In genomic region chr3:61321632-61322031, GRCm38 (mm10) we compare ENCODE assay signal across 25 mouse cellular contexts. TPM values are rescaled to one million over a fixed set of nuclear protein-coding genes. Genes with fewer than 3 reads are reported as not detected.
DNase-seq lines count a peak whose midpoint lies in the region; ATAC-seq and TF ChIP-seq lines count a peak whose summit lies in the region.
"Had no signal": no experiment of that assay in that cellular context is flagged by ENCODE, and none has a peak within 500 bp of the region (broad histone marks: within the 10 kb centered on the region; RNA-seq: fewer than 3 reads in every experiment).

No protein-coding gene starts in this region.

- no peaks in the 10 kb centered on the region for H3K36me3 ChIP-seq in liver, embryonic 11.5 days (ENCODE audit: control insufficient read depth, insufficient read depth, low read length)
- no peaks in the 10 kb centered on the region for H3K36me3 ChIP-seq in testis, adult 2 months (ENCODE audit: control insufficient read depth, insufficient read depth, low read length)
- H3K36me3 ChIP-seq in liver, postnatal 0 days (replicated peaks; ENCODE audit: insufficient read depth, low read length): no peaks in the 10 kb centered on the region
- no peaks in the 10 kb centered on the region for H3K36me3 ChIP-seq in embryonic facial prominence, embryonic 10.5 days (replicated peaks)
- H3K36me3 ChIP-seq: heart, embryonic 10.5 days; limb, embryonic 15.5 days; neural tube, embryonic 13.5 days had no signal

- no peak for TF ChIP-seq EP300 in liver, postnatal 0 days (IDR thresholded peaks at IDR 0.05; ENCODE audit: low read depth)

- H3K9ac ChIP-seq in liver, embryonic 11.5 days (ENCODE audit: low read depth, low read length): no peak overlapping the region
- no peak overlapping the region for H3K9ac ChIP-seq in liver, postnatal 0 days (replicated peaks)
- H3K9ac ChIP-seq: limb, embryonic 15.5 days; neural tube, embryonic 13.5 days had no signal

- H3K4me2 ChIP-seq in liver, embryonic 11.5 days: no peak overlapping the region
- no peak overlapping the region for H3K4me2 ChIP-seq in liver, postnatal 0 days (ENCODE audit: low read depth, low read length)
- H3K4me2 ChIP-seq: limb, embryonic 15.5 days; neural tube, embryonic 13.5 days had no signal

- no peaks in the 10 kb centered on the region for H3K9me3 ChIP-seq in liver, embryonic 11.5 days (ENCODE audit: control insufficient read depth, low read length)
- no peaks in the 10 kb centered on the region for H3K9me3 ChIP-seq in liver, postnatal 0 days (ENCODE audit: low read length)
- H3K9me3 ChIP-seq in embryonic facial prominence, embryonic 10.5 days: no peaks in the 10 kb centered on the region
- H3K9me3 ChIP-seq: heart, embryonic 10.5 days; limb, embryonic 15.5 days; megakaryocyte, embryonic 14.5 days; neural tube, embryonic 13.5 days had no signal

- no peak overlapping the region for H3K4me3 ChIP-seq in liver, embryonic 11.5 days (ENCODE audit: low read depth, low read length)
- H3K4me3 ChIP-seq in testis, adult 2 months (ENCODE audit: control insufficient read depth, low read depth, low read length): no peak overlapping the region
- H3K4me3 ChIP-seq in liver, postnatal 0 days (ENCODE audit: low read depth, low read length): no peak overlapping the region
- H3K4me3 ChIP-seq in embryonic facial prominence, embryonic 10.5 days: no peak overlapping the region
- H3K4me3 ChIP-seq: heart, embryonic 10.5 days; layer of hippocampus, adult 2 months; limb, embryonic 15.5 days; megakaryocyte, embryonic 14.5 days; neural tube, embryonic 13.5 days had no signal

- peak; percentile 5 for DNase-seq in liver
- DNase-seq in liver, embryonic 11.5 days (ENCODE audit: low spot score): no peak
- no peak for DNase-seq in testis, postnatal 10 days (ENCODE audit: low spot score)
- peak; percentile 18 for DNase-seq in liver, postnatal 0 days
- DNase-seq in cerebellum, adult 9-10 months: no peak
- no peak for DNase-seq in embryonic facial prominence, embryonic 10.5 days (ENCODE audit: low spot score)
- DNase-seq: adrenal gland, postnatal 10 days; cerebellum, postnatal 10 days; gastrocnemius, postnatal 36 days; heart, postnatal 4 days; kidney, adult 2 months; kidney, postnatal 10 days; spleen, adult 18-20 months; thymus, adult 2 months had no signal

- TF ChIP-seq POLR2A in testis, adult 2 months (IDR thresholded peaks at IDR 0.05; ENCODE audit: control insufficient read depth, low read depth, low read length): no peak

- no peaks in the 10 kb centered on the region for H3K27me3 ChIP-seq in liver, embryonic 11.5 days (replicated peaks; ENCODE audit: control insufficient read depth, insufficient read depth, low read length)
- H3K27me3 ChIP-seq in testis, adult 2 months (ENCODE audit: control insufficient read depth, insufficient read depth, low read length): no peaks in the 10 kb centered on the region
- H3K27me3 ChIP-seq in liver, postnatal 0 days (ENCODE audit: insufficient read depth, low read length): no peaks in the 10 kb centered on the region
- no peaks in the 10 kb centered on the region for H3K27me3 ChIP-seq in embryonic facial prominence, embryonic 10.5 days (replicated peaks; ENCODE audit: low read depth, poor library complexity, severe bottlenecking)
- H3K27me3 ChIP-seq: limb, embryonic 15.5 days; megakaryocyte, embryonic 14.5 days; neural tube, embryonic 13.5 days; Patski had no signal

- no peak for TF ChIP-seq CTCF in testis, adult 2 months (IDR thresholded peaks at IDR 0.05; ENCODE audit: control insufficient read depth, insufficient read depth, insufficient replicate concordance, low read depth, low read length)
- TF ChIP-seq CTCF in liver, postnatal 0 days (IDR thresholded peaks at IDR 0.05; ENCODE audit: low read depth): no peak

- ATAC-seq in liver, embryonic 11.5 days (replicated peaks; ENCODE audit: low FRiP score): no peak
- no peak for ATAC-seq in liver, postnatal 0 days
- ATAC-seq: forebrain, embryonic 16.5 days; inflammation-experienced regulatory T-cells, adult 6 months; Patski had no signal

- no peaks in the 10 kb centered on the region for H3K4me1 ChIP-seq in liver, embryonic 11.5 days (replicated peaks; ENCODE audit: control insufficient read depth, insufficient read depth, low read length)
- no peaks in the 10 kb centered on the region for H3K4me1 ChIP-seq in testis, adult 2 months (ENCODE audit: control insufficient read depth, insufficient read depth, low read length)
- H3K4me1 ChIP-seq in liver, postnatal 0 days (ENCODE audit: insufficient read depth): no peaks in the 10 kb centered on the region
- H3K4me1 ChIP-seq in embryonic facial prominence, embryonic 10.5 days: no peaks in the 10 kb centered on the region
- H3K4me1 ChIP-seq: heart, embryonic 10.5 days; limb, embryonic 15.5 days; megakaryocyte, embryonic 14.5 days; neural tube, embryonic 13.5 days had no signal

- H3K27ac ChIP-seq in liver, embryonic 11.5 days (ENCODE audit: low read depth, low read length): no peak overlapping the region
- peak overlapping the region; percentile 81 for H3K27ac ChIP-seq in testis, adult 2 months (ENCODE audit: control insufficient read depth, insufficient read depth, low read depth, low read length)
- H3K27ac ChIP-seq in liver, postnatal 0 days (ENCODE audit: low read depth): no peak overlapping the region
- H3K27ac ChIP-seq in embryonic facial prominence, embryonic 10.5 days (replicated peaks): no peak overlapping the region
- H3K27ac ChIP-seq: heart, embryonic 10.5 days; limb, embryonic 15.5 days; neural tube, embryonic 13.5 days had no signal

- WGBS in liver, embryonic 11.5 days: 52% methylated on average over 6 of the region's 6 CpGs
- WGBS in liver, postnatal 0 days (ENCODE audit: insufficient replicate concordance): 43% methylated on average over 6 of the region's 6 CpGs
- 92% methylated on average over 6 of the region's 6 CpGs for WGBS in embryonic facial prominence, embryonic 10.5 days

RNA-seq across cellular contexts. Expression of gene Rap2b, which starts 39.8 kb away (rescaled TPM):
- polyA plus RNA-seq in liver, embryonic 11.5 days (2014; fragmentation: Nextera tagmentation; extraction: Ambion mirVana): 7.2 and 7.5 TPM in 2 replicates
- polyA plus RNA-seq in testis, adult 2 months (2012; rRNA removed): 1.4 and 1.6 TPM in 2 replicates
- 3.2 and 3.3 TPM in 2 replicates for polyA plus RNA-seq in liver, postnatal 0 days (2015; fragmentation: Nextera tagmentation; extraction: Ambion mirVana)
- polyA plus RNA-seq in embryonic facial prominence, embryonic 10.5 days (2016; fragmentation: Nextera tagmentation; extraction: Ambion mirVana): 10.3 and 11.0 TPM in 2 replicates

RNA-seq across cellular contexts. Expression of gene B430305J03Rik, which starts 44.1 kb away (rescaled TPM):
- not detected in 2 replicates for polyA plus RNA-seq in liver, embryonic 11.5 days (2014; fragmentation: Nextera tagmentation; extraction: Ambion mirVana)
- polyA plus RNA-seq in testis, adult 2 months (2012; rRNA removed): 0.06 and 0.07 TPM in 2 replicates
- not detected in 2 replicates for polyA plus RNA-seq in liver, postnatal 0 days (2015; fragmentation: Nextera tagmentation; extraction: Ambion mirVana)
- not detected in 2 replicates for polyA plus RNA-seq in embryonic facial prominence, embryonic 10.5 days (2016; fragmentation: Nextera tagmentation; extraction: Ambion mirVana)
- polyA plus RNA-seq: embryonic facial prominence, embryonic 14.5 days; forebrain, embryonic 16.5 days; heart, embryonic 10.5 days; inflammation-experienced regulatory T-cells, adult 6 months; limb, embryonic 15.5 days; lung, embryonic 16.5 days; neural tube, embryonic 13.5 days had no signal

Comparison
In these comparisons a context has a peak if more than half of its experiments do, and no peak if none do; other contexts are left out.
1. DNase-seq: peak in liver (single experiment) and liver, postnatal 0 days (single experiment); none in liver, embryonic 11.5 days (single experiment), testis, postnatal 10 days (single experiment), cerebellum, adult 9-10 months (single experiment) and embryonic facial prominence, embryonic 10.5 days (single experiment).